Mouse (Mus musculus): ENCODE measurements around the gene Sult2b1.

Gene Sult2b1

DNA sequence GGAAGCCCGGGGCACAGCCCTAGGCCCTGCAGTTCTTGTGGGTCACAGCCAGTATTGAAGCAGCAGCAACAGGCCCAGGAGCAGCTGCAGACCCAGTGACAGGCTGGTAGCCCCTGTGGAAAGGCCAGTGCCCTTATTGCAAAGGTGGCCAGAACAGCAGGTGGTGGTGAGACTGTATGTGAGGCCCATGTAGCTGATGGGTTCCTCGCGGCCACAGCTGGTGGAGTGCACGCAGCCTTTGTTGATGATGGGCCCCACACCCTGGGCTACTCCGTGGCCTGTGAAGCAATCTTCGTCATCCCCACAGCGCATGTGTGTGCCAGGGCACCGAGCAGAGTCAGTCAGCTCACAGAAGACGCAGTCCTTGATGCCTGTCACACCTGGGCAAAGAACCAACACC, 59.3 kb downstream of the Sult2b1 start:
- DNase-seq (ENCODE audit: low spot score), result no peak

DNA sequence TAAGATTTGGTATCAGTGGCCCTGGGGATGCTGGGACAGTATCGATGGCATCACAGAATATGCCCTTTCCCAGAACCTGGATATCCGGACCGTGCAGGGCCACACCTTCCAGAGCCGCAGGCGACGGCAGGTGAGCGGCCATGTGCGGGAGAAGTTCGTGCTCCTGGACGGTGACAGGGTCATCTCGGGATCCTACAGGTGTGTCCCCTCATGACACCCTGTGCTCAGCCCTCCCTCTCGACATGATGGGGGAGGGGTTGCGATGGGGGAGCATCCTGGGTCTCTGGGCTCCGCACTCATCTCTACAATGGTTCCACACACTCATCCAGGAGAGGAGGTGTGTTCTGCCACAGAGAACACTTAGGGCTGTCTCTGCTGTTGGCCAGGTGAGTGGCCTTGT, 60.7 kb downstream of the Sult2b1 start:
- DNase-seq (ENCODE audit: low spot score), result no peak

DNA sequence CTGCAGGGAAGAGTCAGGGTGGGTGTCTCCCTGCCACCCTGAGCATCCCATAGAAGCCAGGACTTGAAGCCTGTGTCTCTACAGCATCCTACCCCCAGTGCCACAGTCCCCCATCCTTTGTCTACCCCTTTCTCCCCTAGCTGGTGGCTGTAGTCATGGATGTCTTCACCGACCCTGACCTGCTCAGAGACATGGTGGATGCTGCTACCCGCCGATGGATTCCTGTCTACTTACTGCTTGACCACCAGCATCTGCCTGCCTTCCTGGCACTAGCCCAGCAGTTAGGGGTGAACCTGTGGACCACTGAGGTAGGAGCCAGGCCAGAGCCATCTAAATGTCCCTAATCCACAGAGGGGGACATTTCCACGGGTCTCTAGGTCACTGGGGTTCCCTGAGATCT, 61.2 kb downstream of the Sult2b1 start:
- DNase-seq (ENCODE audit: low spot score), result no peak

DNA sequence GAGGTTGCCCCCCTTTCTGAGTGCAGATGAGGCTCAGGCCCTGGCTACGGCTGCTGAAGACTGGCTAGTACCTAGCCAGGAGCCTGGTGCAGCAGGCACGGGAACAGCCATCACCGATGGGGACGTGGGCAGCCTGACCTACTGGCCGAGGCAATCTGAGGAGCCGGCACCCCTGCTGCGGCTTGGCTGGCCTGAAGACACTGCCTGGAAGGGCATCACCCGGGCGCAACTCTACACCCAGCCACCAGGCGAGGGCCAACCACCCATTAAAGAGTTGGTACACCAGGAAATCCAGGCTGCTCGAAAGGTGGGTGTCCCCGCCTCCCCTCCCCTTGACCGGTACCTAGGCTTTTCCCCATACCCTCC, 62.1 kb downstream of the Sult2b1 start:
- no peak for DNase-seq (ENCODE audit: low spot score)

DNA sequence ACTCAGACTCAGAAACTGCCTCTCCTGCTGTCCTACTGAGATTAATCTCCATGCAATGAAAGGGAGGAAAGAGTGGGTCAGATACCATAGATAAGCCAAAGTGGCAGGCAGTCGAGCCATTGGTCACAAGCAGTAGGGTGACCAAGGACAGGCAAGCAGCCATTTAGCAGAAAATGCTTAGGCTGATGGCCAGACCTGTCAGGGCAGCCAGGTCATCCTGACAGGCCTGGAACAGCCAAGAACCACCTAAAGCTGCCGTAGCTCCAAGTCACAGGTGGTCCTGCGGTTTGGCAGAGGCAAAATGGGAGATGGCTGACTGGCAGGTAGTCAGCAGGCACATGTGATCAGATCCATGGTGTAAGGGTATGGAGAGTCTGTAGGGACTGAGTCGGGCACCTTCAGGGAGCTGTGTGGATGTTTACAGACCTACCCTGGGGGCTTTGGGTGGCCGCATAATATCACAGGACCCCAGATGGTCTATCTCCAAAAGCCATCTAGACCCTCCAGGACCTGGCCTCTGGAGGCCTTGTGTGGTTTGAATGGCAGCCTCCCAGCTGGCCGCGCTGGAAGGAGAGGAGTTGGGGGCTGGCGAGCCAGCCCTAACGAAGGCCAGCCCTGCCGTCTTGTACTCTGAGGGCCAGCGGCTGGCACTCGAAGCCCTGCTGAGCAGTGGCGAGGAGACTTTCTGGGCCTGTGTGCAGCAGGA, 62.7 kb downstream of the Sult2b1 start:
- no peak for DNase-seq (ENCODE audit: low spot score)

DNA sequence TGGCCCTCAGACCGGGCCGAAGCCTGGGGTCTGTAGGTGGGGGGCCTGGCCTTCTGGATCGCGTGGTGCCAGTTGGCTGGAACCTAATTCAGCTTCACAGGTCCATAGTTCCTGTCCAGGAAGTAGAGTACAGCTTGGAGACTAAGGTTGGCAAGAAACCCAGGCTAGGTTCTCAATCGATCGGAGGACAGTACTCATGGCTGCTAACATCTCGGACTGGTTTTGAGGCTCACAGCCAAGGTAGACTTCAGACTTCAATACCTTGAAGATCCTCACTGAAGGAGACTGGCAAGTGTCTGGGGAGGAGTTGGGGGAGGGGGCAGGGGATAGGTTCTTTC, 63.3 kb downstream of the Sult2b1 start:
- DNase-seq (ENCODE audit: low spot score), result no peak

GRCm38 (mm10) chr7:45720413-45721233, 63.8 kb downstream of the Sult2b1 start, which contains the start of gene Fam83e:
Fam83e (plus strand) TSS chr7:45721212.
- DNase-seq (ENCODE audit: low spot score), result no peak

- no peak for DNase-seq (ENCODE audit: low spot score)
These were observed 64.6 kb downstream of the Sult2b1 start for GRCm38 (mm10) chr7:45719738-45720412.

DNA sequence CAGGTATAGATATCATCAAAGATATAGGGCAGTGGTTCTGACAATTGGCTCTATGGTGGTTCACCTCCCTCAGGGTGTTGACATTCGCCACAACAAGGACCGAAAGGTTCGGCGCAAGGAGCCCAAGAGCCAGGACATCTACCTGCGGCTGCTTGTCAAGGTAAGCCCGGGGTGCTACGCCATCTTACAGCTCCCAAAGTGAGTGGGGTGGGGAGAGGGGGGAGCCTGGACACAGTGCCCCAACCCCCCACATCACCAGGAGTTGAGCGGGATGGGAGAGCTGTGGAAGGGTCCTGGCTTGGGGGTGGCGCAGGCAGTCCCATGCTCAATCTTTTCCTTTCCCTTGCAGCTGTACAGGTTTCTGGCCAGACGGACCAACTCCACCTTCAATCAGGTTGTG, 65.3 kb downstream of the Sult2b1 start:
- no peak for DNase-seq (ENCODE audit: low spot score)

DNA sequence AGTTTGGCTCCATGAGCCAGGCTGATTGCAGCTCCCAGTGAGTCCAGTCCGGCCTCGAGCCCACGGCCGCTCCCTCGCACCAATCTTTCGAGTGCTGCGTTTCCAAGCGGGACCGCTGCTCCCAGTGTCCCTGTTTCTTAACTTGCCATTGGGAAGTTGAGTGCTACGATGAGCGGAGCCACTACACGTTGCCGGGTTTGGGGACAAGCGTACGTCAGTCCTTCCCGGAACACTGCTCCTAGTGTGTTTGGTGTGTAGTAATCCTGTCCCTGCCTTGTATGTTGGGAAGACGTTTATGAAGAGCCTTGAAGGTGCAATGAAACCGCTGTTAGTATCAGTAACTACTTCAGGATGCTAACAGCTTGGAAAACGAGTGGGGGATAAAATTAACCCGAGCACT, 66.1 kb downstream of the Sult2b1 start:
- DNase-seq (ENCODE audit: low spot score), result no peak

DNA sequence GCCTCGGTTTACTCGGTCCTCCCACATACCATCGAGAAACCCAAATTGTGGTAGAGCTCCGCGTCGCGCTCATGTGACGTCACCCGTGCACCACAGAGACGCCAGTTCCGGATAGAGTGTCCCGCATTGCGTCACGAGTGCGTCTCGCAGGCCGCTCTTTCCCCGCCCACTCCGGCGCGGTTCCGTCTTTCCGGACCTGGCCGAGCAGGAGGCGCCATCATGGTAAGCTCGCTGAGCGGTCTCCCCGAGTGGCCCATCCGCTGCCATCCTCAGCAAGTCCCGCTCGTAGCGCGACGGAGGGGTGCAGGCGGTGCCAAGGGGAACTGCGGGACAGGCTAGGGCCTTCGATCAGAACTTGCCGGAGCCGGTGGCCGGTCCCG, 66.6 kb downstream of the Sult2b1 start, which contains the start of gene Sphk2:
Gene Sphk2, minus strand, starts transcription at position 85 of the 380 bp plus-strand sequence.
- DNase-seq (ENCODE audit: low spot score), result peak; percentile 99

- no peak for DNase-seq (ENCODE audit: low spot score)
These were observed 67.2 kb downstream of the Sult2b1 start for GRCm38 (mm10) chr7:45716952-45717917.

DNA sequence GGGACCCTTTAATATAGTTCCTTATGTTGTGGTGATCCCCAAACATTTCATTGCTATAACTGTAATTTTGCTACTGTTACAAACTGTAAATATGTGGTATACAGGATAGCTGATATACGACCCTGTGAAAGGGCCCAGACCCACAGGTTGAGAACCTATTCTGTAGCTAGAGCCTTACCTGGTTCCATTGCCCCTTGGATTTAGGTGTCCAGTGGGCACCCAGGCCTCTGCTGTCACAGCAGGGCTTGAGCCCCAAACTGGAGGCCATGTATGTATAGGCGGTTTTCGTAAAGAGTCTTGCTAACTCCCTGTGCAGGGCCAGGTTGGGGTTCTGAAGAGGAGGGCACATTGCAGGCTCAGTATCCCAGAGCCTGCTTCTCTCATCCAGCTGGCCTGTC, 68.0 kb downstream of the Sult2b1 start:
- DNase-seq (ENCODE audit: low spot score), result no peak

DNA sequence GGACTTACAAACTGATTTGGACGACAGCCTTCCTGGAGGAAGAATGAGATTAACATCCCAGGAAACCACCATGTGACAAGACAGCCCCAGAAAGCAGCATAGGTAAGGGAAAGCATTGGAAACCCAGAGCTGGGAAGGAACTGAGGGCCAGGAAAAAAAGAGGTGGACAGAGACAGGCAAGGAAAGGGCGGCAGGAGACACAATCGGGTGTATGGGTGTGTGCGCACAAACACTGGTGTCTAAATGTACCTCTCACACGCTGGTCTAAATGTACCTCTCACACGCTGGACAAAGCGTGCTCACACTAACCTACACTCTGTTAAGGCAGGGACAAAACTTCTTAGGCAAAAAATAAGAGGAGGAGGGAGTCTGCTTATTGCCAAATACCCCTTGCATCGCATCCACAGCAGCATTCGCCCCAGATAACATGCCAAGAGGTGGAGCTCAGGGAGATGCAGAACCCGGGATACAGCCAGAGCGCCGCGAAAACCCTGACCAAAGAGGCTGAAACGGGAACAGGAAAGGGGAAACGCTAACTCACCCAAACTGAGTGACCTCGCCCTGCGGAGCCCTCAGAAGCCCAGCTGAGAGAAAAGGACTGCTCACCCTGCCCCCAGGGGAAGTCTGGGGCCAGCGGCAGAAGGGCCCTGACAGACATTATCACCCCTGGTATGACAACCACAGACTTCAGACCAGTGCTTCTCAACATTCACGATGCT, 68.6 kb downstream of the Sult2b1 start:
- DNase-seq (ENCODE audit: low spot score), result no peak

- DNase-seq (ENCODE audit: low spot score), result peak; percentile 95
These were observed 69.3 kb downstream of the Sult2b1 start, which contains the start of gene Rpl18 for GRCm38 (mm10) chr7:45715090-45715708. Rpl18 (plus strand) TSS chr7:45715457.

DNA sequence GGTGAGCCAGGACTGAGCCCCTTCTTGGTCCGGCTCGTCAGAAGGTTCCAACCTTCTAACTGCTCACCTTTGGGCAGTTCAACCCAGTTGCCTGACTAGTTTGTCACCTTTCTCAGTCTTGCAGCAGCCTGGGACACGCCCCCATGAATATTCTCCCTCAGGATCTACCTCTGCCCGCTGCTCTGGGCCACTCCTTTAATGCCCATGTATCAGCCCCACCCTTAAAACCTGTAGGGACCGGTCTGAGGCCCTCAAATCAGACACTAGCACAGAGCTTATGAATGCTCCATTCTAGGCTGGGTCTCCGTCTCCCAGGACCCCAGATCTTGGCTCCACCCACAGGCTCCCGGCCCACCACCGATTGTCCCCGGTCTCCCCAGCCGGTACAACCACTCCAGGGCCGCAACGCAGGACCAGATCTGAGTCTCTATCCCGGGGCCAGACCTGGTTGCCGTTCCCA, 69.8 kb downstream of the Sult2b1 start:
- DNase-seq (ENCODE audit: low spot score), result no peak

GRCm38 (mm10) chr7:45713881-45714520, 70.5 kb downstream of the Sult2b1 start:
- DNase-seq (ENCODE audit: low spot score), result no peak

GRCm38 (mm10) chr7:45713396-45713795, 71.1 kb downstream of the Sult2b1 start:
- no peak for DNase-seq (ENCODE audit: low spot score)

DNA sequence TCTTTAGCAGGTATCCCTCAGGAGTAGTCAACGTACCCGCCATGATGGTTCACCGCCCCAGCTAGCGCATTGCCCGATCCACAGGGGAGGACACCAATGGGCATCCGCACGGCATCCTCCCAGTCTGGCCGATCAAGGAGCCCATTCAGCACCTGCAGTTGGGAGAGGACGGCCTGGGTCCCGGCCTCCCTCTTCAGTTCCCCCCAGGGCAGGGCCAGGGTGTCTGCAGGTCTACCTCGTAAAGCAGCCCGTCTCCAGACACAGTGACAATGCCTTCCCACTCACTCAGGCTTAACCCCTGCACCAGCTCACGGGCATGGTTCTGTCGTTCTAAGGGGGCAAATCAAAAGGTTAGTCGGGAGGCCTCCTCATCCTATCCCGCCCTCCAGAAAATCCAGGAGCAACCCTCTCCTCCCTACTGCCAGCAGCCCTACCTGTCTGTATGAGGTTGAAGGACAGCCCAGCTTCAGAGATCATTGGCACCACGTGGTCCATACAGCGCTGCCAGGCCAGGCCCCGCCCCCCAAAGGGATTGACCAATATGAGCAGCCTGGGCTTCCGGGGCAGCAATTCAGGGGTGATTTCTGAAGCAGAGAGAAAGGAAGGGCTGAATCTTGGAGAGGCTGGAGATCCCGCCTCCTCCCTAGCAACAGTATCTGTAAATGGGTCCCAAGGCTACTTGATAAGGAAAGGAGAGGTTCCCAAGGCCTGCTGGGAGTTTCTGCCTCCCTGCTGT, 72.3 kb downstream of the Sult2b1 start:
- no peak for DNase-seq (ENCODE audit: low spot score)

Measured in layer of hippocampus, adult 9-10 months (tissue).